Mouse (Mus musculus) spleen, postnatal 10 days (tissue): Measurements from ENCODE around the gene Pradc1.

Experiments
- DNase-seq, 2 experiments: peaks; one replicate each; pipeline ENCODE4 v3.0.0; 2021 to 2022; ENCODE audit warnings: low spot score in 2 of 2

The Pradc1 gene

DNA sequence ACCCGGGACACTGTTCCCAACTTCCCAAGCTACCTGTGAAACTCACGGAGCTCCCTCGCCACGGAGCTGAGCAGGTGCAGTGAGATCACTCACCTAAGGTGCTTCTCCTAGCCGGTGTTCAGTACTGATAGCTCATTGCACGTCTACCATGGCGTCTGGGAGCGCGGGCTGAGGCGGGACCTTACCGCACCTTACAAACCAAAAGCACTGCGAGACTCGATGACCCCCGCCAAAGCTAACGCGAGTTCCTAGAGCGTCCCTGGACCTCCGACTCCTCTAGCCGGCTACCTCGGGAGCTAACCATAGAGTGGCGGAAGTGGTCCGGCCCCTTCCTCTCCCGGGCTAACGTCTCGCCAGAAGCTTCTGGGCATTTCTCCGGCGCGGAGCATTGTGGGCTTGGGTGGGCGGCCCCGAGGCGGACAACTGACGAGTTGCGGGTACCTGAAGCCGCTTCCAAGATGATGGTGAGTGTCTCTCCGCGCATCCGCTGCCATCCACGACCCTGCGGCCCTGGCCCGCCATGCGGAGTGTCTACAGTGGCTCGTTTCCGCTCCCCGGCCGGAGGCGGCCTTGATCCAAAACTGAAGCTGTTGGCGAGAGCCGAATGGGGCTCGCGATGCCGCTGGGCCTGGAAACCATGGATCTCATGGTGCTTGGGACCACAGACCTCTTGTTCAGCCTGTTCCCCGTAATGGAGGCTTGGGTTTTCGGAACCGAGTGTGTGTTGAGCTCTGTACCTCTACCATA is at the start of gene Pradc1:
Gene Pradc1, minus strand, starts transcription at position 307 of the 747 bp plus-strand sequence.
- peak; percentile 92 to 96 for DNase-seq

DNA sequence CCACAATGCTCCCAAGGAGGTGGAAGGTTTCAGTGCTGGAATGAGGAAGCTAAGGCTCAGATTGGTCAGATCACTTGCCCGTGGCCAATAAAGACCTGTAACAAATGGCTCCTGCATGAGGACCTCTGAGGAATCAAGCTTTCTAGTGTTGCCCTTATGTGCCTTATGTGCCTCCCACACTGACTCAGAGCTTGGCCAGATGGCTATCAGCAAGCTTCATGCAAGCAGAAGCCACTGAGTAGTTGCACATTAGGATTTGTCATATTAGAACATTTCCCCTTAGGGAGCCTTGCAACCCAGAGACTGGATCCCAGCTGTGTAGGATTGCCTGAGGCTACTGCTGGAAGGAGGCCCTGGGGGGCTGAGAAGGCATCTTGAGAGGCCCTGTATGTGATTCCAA is 48.6 kb upstream of the Pradc1 start:
- no peak for DNase-seq

DNA sequence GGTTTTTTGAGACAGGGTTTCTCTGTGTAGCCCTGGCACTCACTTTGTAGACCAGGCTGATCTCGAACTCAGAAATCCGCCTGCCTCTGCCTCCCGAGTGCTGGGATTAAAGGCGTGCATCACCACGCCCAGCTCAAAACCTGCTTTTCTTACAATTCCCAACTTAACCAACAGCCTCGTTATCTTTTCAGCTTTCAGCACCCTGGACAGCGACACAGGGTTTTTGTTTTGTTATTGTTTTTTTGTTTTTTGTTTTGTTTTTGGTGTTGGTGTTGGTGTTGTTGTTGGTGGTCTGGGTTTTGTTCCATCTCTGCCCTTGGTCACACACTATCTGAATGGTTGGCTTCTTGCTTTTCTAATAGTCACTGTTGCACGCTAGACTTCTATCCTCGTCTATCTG is 46.4 kb upstream of the Pradc1 start:
- no peak for DNase-seq

DNA sequence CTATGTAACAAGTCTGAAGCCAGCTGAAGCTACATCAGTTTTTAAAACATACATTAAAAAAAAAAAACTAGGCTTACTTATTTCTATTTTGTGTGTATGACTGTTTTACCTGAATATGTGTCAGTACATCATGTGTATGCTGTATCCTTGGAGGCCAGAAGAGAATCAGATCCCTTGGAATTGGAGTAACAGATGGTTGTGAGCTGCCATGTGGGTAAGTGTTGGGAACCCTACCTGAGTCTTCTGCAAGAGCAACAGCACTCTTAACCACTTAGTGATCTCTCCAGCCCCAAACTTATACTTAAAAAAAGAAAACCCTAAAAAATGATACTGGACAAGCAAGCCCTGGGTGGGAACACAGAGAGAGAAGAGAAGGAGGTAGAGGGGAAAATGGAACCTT is 45.2 kb upstream of the Pradc1 start:
- DNase-seq: no peak

DNA sequence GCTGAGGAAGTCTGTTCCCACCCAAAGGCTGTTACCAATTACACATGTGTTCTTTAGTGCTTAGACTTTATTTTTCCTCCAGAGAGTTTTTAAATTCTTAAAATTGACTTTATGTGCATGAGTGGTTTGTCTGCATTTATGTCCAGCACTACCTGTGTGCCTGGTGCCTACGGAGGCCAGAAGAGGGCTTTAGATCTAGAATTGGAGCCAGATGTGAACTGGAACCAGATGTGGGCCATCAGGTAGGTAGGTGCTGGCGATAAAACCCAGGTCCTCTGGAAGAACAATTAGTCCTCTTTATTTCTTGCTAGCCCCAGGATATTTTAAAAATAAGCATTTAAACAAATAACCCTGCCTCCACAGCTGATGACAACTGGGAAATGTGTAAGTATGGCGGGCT is 39.8 kb upstream of the Pradc1 start:
- DNase-seq: no peak

DNA sequence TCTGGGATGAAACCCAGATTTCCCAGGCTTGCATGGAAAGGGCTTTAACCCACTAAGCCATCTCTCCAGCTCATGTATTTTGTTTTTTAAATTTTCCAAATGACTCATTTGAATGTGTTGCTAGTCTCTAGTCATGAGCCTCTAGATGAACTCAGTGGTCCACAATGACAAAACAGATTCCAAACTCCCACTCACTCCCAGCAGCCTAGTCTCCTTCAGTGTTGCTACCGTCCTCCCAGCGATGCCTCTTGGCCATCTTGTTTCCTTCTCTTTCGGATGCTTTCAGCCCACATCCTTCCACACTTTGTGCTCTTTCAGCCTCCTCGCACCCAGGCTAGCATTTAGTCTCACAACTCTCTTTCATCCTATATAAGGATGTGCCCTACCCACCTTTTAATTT is 38.5 kb upstream of the Pradc1 start:
- no peak for DNase-seq

DNA sequence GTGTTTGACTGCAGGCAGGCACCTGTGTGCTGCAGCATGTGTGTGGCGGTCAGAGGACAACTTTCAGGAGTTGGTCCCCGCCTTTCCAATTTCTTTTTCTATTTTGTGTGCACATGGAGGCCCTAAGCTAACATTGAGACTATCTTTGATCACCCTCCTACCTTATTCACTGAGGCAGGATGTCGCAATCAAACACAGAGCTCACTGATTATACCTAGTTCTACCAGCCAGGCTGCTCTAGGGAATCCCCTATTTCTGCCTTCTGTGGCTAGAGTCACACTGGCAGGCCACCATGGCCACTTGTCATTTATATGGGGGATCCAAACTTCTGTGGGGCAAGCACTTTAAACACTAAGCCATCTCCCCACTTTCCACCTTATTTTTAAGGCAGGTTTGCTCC is 37.9 kb upstream of the Pradc1 start:
- DNase-seq: no peak

DNA sequence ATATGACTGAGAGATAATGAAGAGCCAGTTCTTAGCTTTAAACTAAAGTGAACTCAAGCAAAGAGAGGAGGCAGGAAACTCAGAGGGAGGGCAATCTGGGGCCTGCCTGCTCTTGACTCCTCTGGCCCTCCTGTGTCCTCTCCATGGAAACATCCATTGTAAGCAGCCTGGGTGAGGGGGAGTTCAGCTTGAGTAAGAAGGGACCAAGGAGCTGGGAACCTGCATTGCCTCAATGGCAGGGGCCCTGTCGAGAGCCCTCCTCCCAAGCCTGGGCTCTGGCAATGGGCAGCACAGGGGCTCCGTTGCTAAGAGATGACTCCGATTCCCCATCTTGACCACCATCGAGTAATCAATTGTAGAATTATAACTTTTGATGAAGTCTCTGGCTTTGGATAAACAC is 36.7 kb upstream of the Pradc1 start:
- DNase-seq: no peak

DNA sequence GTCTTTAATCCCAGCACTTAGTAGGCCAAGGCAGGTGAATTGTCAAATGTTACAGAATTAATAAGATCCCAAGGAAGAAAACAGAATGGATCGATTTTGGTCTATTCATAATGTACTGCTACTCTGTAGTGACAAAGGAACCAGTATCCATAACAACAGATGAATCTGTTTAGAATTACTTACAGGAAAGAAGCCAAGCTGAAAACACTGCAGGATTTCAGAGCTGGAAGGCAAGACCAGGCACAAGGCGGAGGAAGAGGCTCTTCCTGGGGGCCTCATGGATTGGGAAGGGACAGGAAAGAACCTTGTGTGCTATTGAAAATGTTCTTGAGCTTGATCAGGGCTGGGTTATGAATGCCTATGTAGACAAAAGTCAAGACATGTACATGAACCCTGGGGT is 34.0 kb upstream of the Pradc1 start:
- DNase-seq: no peak

DNA sequence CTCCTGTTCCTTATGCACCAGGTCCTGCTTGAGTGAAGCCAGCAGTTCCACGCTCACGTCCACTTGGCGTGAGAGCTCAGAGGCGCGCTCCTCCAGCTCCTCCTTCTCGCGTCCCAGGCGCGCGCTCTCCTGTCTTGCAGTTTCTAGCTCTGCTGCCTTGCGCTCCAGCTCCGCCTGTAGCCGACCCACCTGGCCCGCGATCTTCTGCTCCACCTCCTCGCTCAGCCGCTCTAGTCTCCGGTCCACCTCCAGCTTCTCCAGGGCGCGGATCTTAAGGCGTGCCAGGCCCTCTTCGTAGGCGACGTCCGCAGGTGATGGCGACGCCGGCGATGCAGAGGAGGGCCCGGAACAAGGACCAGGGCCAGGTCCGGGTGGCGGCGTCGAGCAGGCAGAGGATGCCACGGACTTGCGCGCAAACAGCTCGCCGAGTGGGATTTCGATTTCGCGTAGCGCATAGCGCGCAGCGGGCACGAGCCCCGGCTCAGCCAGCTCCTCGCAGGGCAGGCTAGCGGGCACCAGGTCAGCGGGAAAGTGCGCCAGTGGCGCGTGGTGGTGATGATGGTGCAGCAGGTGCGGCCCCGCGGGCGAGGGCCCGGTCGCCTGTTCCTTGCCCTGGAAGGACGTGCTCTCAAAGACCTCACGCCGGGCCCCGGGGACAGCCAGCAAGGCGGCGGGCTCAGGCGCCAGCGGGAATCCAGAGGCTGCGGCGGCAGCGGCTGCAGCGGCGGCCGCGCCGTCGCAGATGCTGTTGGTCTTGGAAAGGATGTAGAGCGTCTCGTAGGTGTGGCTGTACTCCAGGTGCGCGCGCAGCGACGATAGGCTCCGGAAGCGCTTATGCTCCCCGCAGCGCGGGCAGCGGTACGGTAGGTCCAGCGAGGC is 32.3 kb upstream of the Pradc1 start:
- no peak for DNase-seq

DNA sequence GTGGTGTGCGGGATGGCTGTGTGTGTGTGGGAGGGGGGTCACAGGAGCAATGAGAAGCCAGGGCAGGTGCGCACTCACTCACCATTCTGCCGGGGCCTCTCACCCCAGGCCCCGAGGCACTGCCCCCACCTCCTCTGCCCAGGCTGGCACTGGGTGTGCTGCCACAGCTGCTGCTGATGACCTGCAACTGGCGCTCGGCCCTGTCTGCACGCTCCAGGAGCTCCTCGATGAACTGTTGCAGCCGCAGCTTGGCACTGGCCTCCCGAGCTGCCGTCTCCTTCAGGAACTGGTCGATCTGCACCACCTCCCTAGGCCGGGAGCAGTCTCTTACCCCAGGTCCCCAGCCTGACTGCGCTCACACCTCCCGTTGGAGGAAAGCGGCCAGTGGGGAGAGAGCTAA is 28.9 kb upstream of the Pradc1 start:
- DNase-seq: no peak

DNA sequence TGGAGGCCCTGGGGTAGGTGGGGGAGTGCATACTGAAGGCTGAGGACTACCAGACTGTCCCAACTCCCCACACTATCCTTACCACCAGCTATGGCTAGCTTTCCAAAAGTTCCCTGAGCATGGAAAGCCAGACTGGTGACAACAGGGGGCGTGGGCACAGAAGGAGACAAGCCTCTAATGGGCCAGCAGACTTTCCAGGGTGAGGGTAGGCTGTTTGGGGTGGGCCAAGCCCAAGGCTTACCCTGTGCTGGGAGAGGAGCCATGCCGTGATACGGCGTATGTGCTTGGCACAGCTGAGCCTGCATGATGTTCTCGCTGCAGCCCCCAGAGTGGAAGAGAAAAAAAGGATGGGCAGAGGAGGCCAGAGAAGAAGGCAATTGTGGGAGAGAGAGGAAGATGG is 28.2 kb upstream of the Pradc1 start:
- no peak for DNase-seq

DNA sequence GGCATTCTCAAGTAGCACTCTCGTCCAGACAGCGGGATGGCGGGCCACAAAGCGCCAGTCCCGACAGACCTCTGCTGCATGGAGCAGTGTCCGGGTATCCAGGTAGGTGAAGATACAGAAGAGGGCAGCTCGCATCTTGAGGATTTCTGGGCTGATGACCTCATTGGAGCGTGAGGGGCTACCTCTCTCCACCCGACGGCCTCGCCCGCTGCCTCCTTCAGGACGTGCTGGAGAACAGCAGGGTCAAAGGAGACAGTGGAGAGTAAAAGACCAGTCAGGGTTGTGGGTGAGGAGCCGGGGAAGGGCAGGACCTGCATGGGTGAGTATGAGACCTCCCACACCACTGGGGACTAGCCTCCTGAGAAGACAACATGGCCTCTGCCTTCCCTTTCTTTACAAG is 26.6 kb upstream of the Pradc1 start:
- no peak for DNase-seq

DNA sequence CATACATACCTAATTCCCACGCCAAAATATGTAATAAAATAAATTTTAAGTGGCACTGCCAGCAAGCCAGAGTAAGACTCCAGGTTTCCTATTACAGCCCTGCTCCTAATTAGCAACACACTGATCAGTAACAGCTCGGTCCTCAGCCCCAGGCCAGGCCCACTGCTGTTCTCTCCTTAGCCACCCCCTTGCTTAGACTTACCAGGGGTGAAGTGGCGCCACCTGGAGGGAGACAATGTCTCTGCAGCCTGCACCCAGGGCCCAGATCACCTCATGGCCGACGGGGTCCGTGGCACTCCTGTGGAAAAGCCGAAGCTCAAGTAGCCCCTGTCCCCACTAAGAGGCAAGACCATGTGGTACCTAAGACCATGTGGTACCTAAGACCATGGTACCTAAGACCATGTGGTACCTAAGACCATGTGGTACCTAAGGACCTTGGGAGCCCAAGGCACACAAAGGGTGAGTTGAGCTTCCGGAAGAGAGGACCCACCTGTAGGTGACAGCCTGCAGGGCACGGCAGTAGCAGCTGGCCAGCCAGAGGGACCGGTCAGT is 25.7 kb upstream of the Pradc1 start:
- DNase-seq: peak; percentile 22 to 60

DNA sequence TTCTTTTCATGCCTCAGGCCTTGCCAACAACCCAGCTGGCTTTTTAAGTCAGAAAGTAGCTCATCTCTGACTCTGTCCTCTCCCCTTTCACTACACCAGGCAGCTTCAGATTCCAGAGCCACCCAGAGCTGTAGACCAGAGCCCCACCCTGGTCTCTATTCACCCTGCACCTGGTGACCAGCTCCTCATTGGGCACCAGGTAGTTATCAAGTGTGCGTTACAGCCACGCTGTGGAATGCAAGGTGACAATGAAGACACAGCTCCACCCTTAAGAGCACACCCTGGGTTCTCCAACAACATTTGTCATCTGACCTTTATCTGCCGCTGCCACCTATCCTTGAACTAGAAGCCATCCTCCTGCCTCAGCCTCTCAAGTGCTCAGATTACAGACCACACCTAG is 23.8 kb upstream of the Pradc1 start:
- DNase-seq: no peak

DNA sequence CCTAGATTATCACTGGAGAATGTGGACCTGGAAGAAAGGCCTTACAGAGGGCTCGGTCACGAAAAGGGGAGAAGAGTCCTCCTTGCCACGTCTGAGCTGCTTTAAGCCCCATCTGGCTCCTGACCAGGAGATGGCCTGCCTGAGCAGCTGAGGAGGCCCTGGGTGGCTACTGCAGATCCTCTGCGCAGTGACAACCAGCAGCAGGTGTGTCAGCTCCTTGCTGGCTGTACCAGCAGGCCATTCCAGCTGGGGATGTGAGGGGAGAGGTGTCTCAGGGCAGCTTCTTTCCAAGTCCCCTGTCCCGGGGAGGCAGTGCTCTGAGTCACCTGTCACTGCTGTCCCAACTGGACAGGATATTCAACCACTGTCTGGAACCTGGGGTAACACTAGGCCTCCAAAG is 20.8 kb upstream of the Pradc1 start:
- DNase-seq: no peak

DNA sequence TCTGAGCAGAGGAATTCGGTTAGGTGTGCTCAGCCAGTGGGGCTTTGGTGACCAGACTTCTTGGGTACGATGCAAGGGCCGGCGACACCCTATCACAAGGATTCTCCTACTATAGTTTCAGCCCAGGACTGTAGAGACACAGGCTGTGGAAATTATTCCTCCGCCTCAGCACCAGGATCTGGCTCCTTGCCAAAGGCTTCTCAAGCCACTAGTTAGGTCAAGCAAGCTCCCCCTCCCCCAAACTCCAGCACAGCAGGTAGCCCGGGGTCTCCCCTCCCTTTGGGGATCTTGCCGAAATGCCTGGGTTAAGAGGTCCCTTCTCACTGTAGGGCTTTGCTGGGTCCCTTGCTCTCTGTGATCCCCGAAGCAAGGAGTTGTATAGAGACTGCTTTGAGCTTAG is 20.2 kb upstream of the Pradc1 start:
- no peak for DNase-seq

DNA sequence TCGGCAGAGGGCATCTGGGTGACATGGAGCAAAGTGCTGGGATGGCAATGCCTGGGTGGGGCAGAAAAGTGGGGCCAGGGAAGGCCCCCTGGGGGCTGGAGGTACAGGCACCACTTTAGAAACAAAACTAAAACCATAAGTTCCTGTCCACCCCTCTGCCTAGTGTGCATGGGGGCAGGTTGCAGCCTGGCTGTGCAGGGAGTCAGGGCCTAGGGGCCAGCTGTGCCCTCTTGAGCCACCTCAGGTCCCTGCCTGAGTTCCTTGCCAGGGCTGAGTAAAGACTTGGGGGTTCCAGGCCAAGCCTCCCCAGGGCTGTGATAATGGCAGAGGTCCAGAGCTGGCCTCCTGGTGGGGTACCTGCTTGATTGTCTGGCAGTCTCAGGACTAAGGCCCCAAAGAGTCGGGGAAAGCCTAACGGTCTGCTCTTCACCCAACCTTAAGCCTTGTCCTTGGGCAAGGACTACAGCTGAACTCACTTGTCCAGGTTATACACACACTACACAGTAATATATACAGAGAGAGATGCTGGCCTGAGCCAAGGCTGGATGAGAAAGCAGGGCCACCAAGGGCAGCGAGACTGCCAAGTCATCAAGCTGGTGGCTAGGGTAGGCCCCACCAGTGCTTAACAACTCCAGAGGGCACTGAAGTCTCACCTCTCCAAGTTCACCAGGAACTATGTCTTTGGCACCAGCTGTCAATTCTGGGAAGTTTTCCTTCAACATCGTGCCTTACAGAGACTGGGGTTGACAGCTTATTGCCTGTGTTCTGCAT is 18.1 kb upstream of the Pradc1 start:
- no peak for DNase-seq

DNA sequence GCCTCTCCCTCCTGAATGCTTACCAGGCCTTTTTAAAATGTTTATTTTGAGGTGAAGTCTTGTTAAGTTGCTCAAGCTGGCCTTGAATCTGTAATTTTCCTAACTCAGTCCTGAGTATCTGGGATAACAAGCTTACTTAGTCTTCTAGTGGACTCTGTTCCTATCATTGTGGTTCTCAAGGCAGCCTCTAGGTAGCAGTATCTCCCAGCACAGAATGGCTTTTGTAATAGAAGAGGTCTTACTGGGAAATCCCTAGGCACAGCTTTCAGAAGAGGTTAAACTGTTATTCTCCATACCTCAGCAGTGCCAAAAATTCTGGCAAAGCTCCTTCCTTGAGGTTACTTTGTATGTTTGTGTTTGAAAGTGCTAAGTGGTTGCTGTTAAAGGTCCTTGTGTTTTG is 13.6 kb upstream of the Pradc1 start:
- no peak for DNase-seq

DNA sequence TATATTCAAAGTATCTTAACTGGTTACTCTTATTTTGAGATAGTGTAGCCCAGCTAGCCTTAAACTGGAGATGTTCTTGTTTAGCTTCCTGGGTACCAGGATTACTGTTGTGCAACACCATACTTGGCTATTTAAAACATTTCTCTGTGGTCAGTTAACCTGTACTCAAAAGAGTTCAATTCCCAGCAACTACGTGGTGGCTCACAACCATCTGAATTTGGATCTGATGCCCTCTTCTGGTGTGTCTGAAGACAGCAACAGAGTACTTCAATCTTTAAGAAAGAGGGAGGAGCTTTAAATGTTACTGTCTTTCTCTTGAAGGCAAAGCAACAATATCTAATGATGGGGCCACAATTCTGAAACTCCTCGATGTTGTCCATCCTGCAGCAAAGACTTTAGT is 7.9 kb upstream of the Pradc1 start:
- DNase-seq: no peak

DNA sequence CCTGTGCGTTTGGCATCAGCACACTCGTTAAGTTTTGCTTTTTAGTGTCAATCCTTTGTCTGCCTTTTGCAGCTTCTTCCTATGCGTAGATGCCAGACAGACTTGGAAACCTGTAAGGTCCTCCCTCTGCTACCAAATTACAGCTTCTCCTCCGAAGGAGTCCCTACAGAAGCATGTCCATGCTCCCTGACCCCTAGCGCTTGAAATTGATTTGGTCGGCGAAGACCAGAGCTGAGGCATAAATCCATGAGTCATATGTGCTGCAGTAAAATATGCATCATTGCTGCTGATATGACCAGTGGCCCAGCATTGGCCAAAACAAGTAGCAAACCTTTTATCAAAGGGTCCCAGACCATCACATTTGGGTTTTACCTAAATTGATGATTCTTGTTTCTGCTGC is 1.0 kb upstream of the Pradc1 start:
- DNase-seq: peak; percentile 28

DNA sequence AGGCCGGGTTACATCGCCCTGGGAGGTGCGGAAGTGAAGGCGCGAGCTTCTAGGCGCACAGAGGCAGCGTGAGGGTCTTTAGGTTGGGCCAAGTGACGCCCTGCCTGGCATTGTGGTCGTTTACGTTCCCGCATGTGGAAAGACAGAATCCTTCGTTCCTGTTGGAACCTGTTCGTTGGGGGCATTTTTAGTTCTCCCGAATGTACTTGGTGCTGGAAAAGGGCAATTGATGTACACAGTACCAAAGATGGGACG is 568 bp upstream of the Pradc1 start:
- no peak for DNase-seq
